Comparison of ENCODE assay signal across 9 mouse cellular contexts in the genomic region with DNA sequence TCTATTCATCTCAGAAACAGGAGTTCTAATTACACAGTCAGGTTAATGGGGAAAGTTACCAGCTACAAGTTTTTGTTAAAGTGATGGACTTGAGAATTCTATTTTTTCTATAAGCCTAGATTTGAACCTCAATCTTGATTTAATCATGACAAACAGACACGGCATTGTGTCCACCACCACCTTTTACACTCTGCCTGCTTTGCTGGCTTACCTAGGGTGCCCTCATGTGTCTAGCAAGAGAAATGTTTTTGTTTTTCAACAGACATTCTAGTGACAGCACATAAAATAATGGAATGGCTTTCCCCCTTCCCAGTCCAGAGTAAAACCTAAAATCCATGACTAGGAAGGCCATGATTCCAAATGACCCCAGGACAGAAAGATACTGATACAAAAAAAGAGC. TPM values are rescaled to one million over a fixed set of nuclear protein-coding genes. Genes with fewer than 3 reads are reported as not detected.
DNase-seq lines count a peak whose midpoint lies in the region; ATAC-seq lines count a peak whose summit lies in the region.
"Had no signal": no experiment of that assay in that cellular context is flagged by ENCODE, and none has a peak within 500 bp of the region (broad histone marks: within the 10 kb centered on the region; RNA-seq: fewer than 3 reads in every experiment).

No protein-coding gene starts in this region.

- 2% methylated on average over 1 of the region's 1 CpGs for WGBS in kidney, embryonic 14.5 days
- 3% methylated on average over 1 of the region's 1 CpGs for WGBS in hindbrain, embryonic 14.5 days

- H3K9me3 ChIP-seq in kidney, embryonic 14.5 days (ENCODE audit: control insufficient read depth, low read length): no peaks in the 10 kb centered on the region
- H3K9me3 ChIP-seq in hindbrain, embryonic 14.5 days (ENCODE audit: control insufficient read depth, low read length): no peaks in the 10 kb centered on the region

- H3K4me3 ChIP-seq in kidney, embryonic 14.5 days (ENCODE audit: low read length): no peak overlapping the region
- H3K4me3 ChIP-seq in hindbrain, embryonic 14.5 days (replicated peaks; ENCODE audit: low read length): no peak overlapping the region

- no peak overlapping the region for H3K4me2 ChIP-seq in kidney, embryonic 14.5 days (replicated peaks; ENCODE audit: low read depth, low read length)
- no peak overlapping the region for H3K4me2 ChIP-seq in hindbrain, embryonic 14.5 days (replicated peaks)

- H3K4me1 ChIP-seq in kidney, embryonic 14.5 days (ENCODE audit: control insufficient read depth, insufficient read depth, low read length): no peaks in the 10 kb centered on the region
- no peaks in the 10 kb centered on the region for H3K4me1 ChIP-seq in hindbrain, embryonic 14.5 days (replicated peaks; ENCODE audit: control insufficient read depth, insufficient read depth, low read length)

- no peak overlapping the region for H3K27ac ChIP-seq in kidney, embryonic 14.5 days (ENCODE audit: low read depth, low read length)
- H3K27ac ChIP-seq in hindbrain, embryonic 14.5 days: no peak overlapping the region

- H3K27me3 ChIP-seq in kidney, embryonic 14.5 days (ENCODE audit: control insufficient read depth, insufficient read depth, low read length): no peaks in the 10 kb centered on the region
- no peaks in the 10 kb centered on the region for H3K27me3 ChIP-seq in hindbrain, embryonic 14.5 days (ENCODE audit: control insufficient read depth, insufficient read depth, low read length)

- no peak for ATAC-seq in kidney, embryonic 14.5 days (ENCODE audit: low FRiP score, low TSS enrichment)
- ATAC-seq in hindbrain, embryonic 14.5 days (ENCODE audit: low FRiP score): no peak

- H3K36me3 ChIP-seq in kidney, embryonic 14.5 days (ENCODE audit: control insufficient read depth, insufficient read depth, low read length): no peaks in the 10 kb centered on the region
- peaks cover 20% of the 10 kb centered on the region for H3K36me3 ChIP-seq in hindbrain, embryonic 14.5 days (replicated peaks; ENCODE audit: control insufficient read depth, insufficient read depth)

- DNase-seq in adrenal gland, postnatal 14 days: peak; percentile 37
- DNase-seq in adrenal gland, adult 8-10 months: no peak
- DNase-seq in kidney, postnatal 10 days: peak; percentile 21
- peak; percentile 42 for DNase-seq in 3T3-L1 (ENCODE audit: low read depth, low spot score)
- peak; percentile 61 for DNase-seq in hindbrain, embryonic 14.5 days (ENCODE audit: low spot score)
- no peak for DNase-seq in spleen, postnatal 4 days (ENCODE audit: low spot score in 2 of 2)
- DNase-seq in cerebellum, adult 9-10 months: no peak
- DNase-seq: B cell, adult 2 months had no signal

- no peak overlapping the region for H3K9ac ChIP-seq in kidney, embryonic 14.5 days (ENCODE audit: low read depth, low read length)
- H3K9ac ChIP-seq in hindbrain, embryonic 14.5 days: no peak overlapping the region

RNA-seq across cellular contexts. Expression of a gene that starts 46.6 kb away (rescaled TPM):
- 3.9 and 4.3 TPM in 2 replicates for total RNA-seq in adrenal gland, postnatal 14 days (2021)
- under 1 TPM; 0.35 to 0.81 (median 0.58) TPM for total RNA-seq in adrenal gland, adult 8-10 months (2022)
- polyA plus RNA-seq in kidney, embryonic 14.5 days (2014; fragmentation: Nextera tagmentation; extraction: Ambion mirVana): 19.6 and 23.7 TPM in 2 replicates
- 3.1 and 3.6 TPM in 2 replicates for polyA plus RNA-seq in hindbrain, embryonic 14.5 days (2014; fragmentation: Nextera tagmentation; extraction: Ambion mirVana)

Comparison
In these comparisons a context has a peak if more than half of its experiments do, and no peak if none do; other contexts are left out.
1. DNase-seq: peak in adrenal gland, postnatal 14 days (single experiment), kidney, postnatal 10 days (single experiment), 3T3-L1 (single experiment) and hindbrain, embryonic 14.5 days (single experiment); none in adrenal gland, adult 8-10 months (single experiment), spleen, postnatal 4 days (0 of 2) and cerebellum, adult 9-10 months (single experiment).